Mouse (Mus musculus): ENCODE measurements around the gene 5730596B20Rik.

DNA sequence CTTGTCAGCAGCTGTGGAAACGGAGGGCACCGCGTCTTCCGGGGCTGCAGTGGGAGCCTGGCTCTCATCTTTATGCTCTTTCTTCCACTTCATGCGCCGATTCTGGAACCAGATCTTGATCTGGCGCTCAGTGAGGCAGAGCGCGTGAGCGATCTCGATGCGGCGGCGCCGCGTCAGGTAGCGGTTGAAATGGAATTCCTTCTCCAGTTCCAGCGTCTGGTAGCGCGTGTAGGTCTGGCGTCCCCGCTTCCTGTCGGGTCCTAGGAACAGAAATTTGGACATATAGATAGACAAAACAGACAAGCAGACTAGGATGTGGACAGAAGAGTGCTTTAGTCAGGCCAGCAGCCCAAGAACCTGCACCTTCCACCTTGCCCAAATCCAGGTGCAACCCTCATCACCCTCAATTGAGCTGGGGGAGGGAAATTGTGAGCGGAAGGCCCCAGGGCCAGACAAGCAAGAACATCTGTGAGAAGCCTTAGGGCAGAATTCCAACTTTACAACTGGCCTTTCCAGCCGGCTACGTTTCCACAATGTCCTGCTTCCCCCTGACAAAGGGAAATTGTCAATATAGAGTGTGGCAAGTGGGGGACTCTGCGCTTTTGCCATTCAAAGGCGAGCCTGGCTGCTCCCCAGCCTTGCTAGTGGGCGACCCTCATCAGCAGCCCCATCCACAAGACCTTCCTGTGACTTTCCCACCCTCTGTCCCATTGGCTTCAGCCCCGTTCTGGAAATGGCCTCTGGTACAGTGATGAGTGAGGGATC, 38.7 kb downstream of the 5730596B20Rik start:
- TF ChIP-seq POLR2A (IDR thresholded peaks at IDR 0.05; ENCODE audit: borderline replicate concordance, control insufficient read depth, low read depth, low read length) (no peak), CTCF (IDR thresholded peaks at IDR 0.05; ENCODE audit: control insufficient read depth, insufficient read depth, low read length) (no peak)

All from bone marrow, adult 2 months (tissue).